Mouse (Mus musculus): ENCODE measurements around the gene Pafah1b3. TPM values are rescaled to one million over a fixed set of nuclear protein-coding genes. Genes with fewer than 3 reads are reported as not detected.
A peak's percentile ranks its signal among the peaks of the same experiment; 100 is the strongest.

Gene Pafah1b3
- polyA plus RNA-seq, 1 experiment from 2014 or later, result 198 TPM

DNA sequence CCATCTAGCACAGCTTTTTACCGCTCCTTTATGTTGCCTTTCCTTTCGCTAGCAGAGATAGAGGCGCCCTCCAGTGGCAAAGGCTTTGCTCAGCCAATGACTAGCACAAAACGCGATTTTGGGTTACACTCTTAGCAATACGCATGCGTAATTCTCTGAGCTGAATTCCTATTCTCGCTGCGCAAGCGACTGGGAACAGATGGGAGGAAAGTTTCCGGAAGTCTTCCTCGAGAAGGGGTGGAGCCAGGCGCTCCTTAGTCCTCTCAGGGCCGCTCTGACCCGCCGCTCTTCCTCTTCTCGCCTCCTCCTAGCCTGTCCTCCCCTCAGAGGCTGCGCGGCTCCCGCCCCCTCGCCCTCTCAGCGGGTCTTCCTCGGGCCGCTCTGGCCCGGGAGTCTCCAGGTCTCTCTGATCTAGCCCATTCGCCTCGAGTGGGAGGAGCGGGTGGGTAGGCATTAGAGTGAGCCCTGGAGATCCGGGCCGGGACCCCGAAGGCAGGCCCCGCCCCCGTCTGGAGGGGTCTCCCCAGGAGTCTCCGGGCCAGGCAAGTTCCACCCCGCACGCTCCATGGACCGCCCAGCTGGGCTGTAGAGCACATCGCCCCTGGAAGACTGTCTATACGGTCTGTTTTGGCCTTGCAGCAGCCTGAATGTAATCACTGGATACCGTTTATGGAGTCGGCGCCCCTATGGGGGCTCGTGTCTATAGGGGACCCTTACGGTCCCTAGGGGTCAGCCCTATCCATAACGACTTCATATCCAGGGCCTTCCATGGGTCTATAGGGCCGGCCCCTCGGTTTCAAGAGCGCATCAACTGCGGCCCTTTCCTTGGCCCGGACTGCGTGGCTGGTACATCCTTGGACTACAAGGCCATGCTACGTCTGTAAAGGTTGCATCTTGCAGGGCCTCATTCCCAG, 19.0 kb upstream of the Pafah1b3 start, which contains the start of gene Megf8:
Gene Megf8, plus strand, starts transcription at position 633 of the 914 bp plus-strand sequence.
- H3K4me2 ChIP-seq, result peak within 1 kb of the TSS; percentile 98
- under 1% methylated on average over 51 of the region's 52 CpGs for WGBS
- peak; percentile 99 for ATAC-seq (ENCODE audit: insufficient number of reproducible peaks, low FRiP score, low TSS enrichment, low read depth)
- H3K9me3 ChIP-seq, result no peaks in the 10 kb centered on the region
- peaks cover 45% of the 10 kb centered on the region for H3K4me1 ChIP-seq
- H3K36me3 ChIP-seq, result no peaks in the 10 kb centered on the region
- peaks cover 41% of the 10 kb centered on the region for H3K27me3 ChIP-seq
- peak within 1 kb of the TSS; percentile 91 for H3K27ac ChIP-seq
- H3K9ac ChIP-seq, result peak within 1 kb of the TSS; percentile 76
- H3K4me3 ChIP-seq, result peak within 1 kb of the TSS; percentile 68

DNA sequence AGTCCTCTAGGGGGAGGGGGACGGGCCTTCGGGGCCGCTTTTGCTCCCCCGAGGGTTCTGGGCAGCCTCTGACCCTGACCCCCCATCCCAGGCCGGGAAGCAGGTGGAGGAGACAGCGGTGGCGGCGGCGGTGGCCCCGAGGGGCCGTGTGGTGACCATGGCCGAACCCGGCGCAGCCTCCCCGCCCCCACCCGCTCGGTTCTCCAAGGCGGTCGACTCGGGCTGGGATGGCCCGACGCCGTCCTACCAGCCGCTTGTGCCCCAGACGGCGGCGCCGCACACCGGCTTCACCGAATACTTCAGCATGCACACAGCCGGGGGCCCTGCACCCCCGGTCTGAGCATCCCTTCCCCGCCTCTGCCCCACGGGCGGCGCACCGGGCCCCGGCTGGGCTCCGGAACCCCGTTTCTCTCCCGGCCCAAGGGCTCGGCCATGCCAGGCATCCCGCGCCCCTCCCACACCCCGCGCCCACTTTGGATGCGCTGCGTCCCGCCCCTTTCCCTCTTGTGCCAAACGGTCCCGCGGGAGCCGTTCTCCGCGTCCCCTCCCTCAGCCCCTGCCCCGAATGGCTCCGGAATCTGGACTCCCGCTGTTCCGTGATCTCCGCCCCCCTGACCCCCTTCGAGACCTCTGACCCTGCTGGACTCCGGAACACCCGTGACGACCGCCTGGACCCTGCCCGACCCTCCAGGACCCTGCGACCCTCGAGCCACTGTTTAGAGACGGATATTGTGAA, 17.7 kb upstream of the Pafah1b3 start:
- peak overlapping the region; percentile 31 for H3K9ac ChIP-seq
- no peak overlapping the region for H3K27ac ChIP-seq
- H3K9me3 ChIP-seq, result no peaks in the 10 kb centered on the region
- peaks cover 37% of the 10 kb centered on the region for H3K4me1 ChIP-seq
- 1% methylated on average over 58 of the region's 69 CpGs for WGBS
- peaks cover 50% of the 10 kb centered on the region for H3K27me3 ChIP-seq
- ATAC-seq (ENCODE audit: insufficient number of reproducible peaks, low FRiP score, low TSS enrichment, low read depth), result no peak
- peak overlapping the region; percentile 68 for H3K4me3 ChIP-seq
- H3K4me2 ChIP-seq, result peak overlapping the region; percentile 89
- H3K36me3 ChIP-seq, result no peaks in the 10 kb centered on the region

DNA sequence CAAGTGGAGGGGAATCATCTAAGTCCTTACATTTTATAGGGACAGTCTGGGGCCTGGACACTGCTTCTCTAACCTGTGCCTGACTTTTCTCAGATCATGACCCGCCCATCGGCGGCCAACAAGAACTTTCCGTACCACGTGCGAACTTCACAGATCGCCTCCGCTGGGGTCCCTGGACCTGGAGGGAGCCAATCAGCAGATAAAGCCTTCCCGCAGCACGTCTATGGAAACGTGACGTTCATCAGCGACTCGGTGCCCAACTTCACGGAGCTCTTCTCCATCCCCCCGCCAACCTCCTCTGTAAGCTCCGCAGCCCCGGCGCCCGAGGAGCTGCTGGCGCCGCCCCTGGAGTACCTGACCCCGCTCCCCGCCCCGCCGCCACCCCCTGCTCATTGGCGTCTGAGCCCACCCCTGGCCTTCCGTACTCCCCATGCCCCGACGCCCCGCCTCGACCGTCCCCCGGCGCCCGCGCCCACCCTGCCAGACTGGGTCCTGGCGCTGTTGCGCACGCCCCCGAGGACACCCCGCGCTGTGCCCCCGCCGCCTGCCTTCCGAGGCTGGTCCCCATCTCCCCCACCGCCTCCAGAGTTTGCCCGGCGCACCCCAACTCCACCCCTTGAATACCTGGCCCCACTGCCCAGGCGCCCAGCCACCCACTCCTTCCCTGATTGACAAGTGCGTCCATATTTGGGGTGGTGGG, 17.0 kb upstream of the Pafah1b3 start:
- Histone ChIP-seq H3K27me3 (peaks cover 52% of the 10 kb centered on the region), H3K9ac (peak overlapping the region; percentile 31; the same call in 1 of the 2 replicates), H3K27ac (no peak overlapping the region), H3K4me1 (peaks cover 37% of the 10 kb centered on the region), H3K36me3 (no peaks in the 10 kb centered on the region), H3K4me2 (peak overlapping the region; percentile 89), H3K4me3 (peak overlapping the region; percentile 68), H3K9me3 (no peaks in the 10 kb centered on the region)
- no peak for ATAC-seq (ENCODE audit: insufficient number of reproducible peaks, low FRiP score, low TSS enrichment, low read depth)
- WGBS, result 1% methylated on average over 51 of the region's 51 CpGs

DNA sequence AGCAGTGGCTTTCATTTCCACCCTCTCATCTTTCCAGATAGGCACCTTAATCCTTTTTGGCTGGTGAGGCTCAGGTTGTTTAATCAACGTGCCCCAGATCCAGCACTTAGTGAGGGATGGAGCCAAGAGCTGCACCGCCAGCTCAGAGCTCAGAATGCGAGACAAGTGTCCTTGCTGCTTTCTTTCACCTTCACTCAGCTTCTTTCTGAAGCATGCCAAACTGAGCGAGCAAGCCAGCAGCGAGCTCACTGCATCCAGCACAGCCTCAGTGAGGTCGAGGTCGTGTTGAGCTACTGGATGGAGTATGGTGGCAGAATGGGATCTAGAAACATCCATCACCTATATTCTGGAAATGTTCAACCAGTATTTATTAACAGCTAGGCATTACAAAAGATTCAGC, 15.5 kb upstream of the Pafah1b3 start:
- no peaks in the 10 kb centered on the region for H3K9me3 ChIP-seq
- no peak overlapping the region for H3K4me3 ChIP-seq
- H3K4me2 ChIP-seq, result no peak overlapping the region
- no peak overlapping the region for H3K9ac ChIP-seq
- H3K36me3 ChIP-seq, result no peaks in the 10 kb centered on the region
- no peak for ATAC-seq (ENCODE audit: insufficient number of reproducible peaks, low FRiP score, low TSS enrichment, low read depth)
- H3K27me3 ChIP-seq, result peaks cover 66% of the 10 kb centered on the region
- H3K27ac ChIP-seq, result no peak overlapping the region
- WGBS, result 52% methylated on average over 7 of the region's 7 CpGs
- peaks cover 33% of the 10 kb centered on the region for H3K4me1 ChIP-seq

DNA sequence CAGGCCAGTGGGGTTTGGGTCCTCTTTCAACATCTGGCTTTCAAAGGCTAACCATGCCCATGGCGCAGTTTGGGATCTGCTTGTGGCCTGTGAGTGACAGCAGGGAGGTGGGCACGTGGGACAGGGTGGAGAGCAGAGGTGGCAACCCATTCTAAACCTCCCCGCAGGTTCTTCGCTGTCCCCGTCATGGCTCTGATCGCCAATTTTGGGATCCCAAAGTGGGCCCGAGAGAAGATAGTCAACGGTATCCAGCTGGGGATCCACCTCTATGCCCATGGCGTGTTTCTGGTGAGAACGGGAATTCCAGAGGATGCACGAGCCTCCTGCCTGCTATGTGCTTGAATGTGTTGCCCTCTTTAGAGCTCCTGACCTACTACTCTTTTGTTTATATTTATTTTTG, 13.4 kb upstream of the Pafah1b3 start:
- Histone ChIP-seq H3K4me2 (no peak overlapping the region), H3K9me3 (no peaks in the 10 kb centered on the region), H3K9ac (no peak overlapping the region), H3K36me3 (no peaks in the 10 kb centered on the region), H3K27ac (no peak overlapping the region), H3K4me1 (peaks cover 20% of the 10 kb centered on the region), H3K27me3 (peaks cover 83% of the 10 kb centered on the region), H3K4me3 (no peak overlapping the region)
- ATAC-seq (ENCODE audit: insufficient number of reproducible peaks, low FRiP score, low TSS enrichment, low read depth), result no peak
- 83% methylated on average over 11 of the region's 11 CpGs for WGBS

DNA sequence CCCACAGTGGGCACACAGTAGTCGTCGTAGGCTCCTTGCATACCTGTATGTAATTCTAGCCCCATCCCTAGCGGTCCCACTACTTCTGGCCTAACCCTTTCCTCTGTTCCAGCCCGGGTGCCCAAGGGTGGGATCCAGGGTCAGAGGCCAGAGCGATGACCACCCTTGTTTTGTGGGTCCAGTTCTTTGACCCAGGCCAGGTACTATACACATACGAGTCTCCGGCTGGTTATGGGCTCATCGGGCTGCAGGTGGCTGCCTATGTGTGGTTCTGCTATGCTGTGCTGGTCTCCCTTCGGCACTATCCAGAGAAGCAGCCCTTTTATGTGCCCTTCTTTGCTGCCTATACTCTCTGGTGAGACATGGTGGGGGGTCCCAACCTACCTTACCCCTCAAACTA, 11.6 kb upstream of the Pafah1b3 start:
- H3K4me3 ChIP-seq, result no peak overlapping the region
- peaks cover 73% of the 10 kb centered on the region for H3K27me3 ChIP-seq
- no peak overlapping the region for H3K4me2 ChIP-seq
- no peak overlapping the region for H3K27ac ChIP-seq
- ATAC-seq (ENCODE audit: insufficient number of reproducible peaks, low FRiP score, low TSS enrichment, low read depth), result peak; percentile 6; the same call in 1 of the 2 replicates
- no peak overlapping the region for H3K9ac ChIP-seq
- 90% methylated on average over 9 of the region's 9 CpGs for WGBS
- no peaks in the 10 kb centered on the region for H3K36me3 ChIP-seq
- H3K9me3 ChIP-seq, result no peaks in the 10 kb centered on the region
- H3K4me1 ChIP-seq, result peaks cover 9% of the 10 kb centered on the region

DNA sequence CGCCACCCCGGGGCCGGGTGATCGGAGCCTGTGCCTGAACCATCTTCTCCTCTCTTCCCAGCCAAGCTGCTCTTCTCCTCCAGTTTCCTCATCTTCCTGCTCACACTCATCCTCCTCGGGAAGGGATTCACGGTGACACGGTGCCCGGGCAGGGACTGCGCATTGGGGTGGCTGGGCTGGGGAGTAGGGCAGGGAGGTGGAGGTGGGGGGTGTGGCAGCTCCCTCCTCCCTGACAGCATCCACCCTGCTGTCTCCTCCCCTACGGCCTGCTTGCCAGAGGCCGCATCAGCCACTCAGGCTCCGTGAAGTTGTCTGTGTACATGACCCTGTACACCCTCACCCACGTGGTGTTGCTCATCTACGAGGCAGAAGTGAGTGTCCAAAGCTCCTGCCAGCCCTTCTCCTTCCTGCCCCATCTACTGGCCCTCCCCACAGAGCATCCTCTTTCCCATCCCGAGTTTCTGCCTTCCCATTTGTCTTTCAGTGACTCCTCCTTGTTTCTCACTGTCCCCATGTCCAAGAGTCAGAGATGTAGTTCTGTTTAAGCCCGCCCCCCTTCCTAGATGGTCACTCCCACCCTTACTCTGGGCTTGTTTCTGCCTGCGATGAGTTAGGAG, 11.0 kb upstream of the Pafah1b3 start:
- no peaks in the 10 kb centered on the region for H3K36me3 ChIP-seq
- 58% methylated on average over 17 of the region's 17 CpGs for WGBS
- H3K4me3 ChIP-seq, result no peak overlapping the region
- no peak overlapping the region for H3K9ac ChIP-seq
- ATAC-seq (ENCODE audit: insufficient number of reproducible peaks, low FRiP score, low TSS enrichment, low read depth), result no peak
- H3K4me1 ChIP-seq, result peaks cover 8% of the 10 kb centered on the region
- no peaks in the 10 kb centered on the region for H3K9me3 ChIP-seq
- H3K27me3 ChIP-seq, result peaks cover 67% of the 10 kb centered on the region
- H3K4me2 ChIP-seq, result no peak overlapping the region
- H3K27ac ChIP-seq, result no peak overlapping the region

DNA sequence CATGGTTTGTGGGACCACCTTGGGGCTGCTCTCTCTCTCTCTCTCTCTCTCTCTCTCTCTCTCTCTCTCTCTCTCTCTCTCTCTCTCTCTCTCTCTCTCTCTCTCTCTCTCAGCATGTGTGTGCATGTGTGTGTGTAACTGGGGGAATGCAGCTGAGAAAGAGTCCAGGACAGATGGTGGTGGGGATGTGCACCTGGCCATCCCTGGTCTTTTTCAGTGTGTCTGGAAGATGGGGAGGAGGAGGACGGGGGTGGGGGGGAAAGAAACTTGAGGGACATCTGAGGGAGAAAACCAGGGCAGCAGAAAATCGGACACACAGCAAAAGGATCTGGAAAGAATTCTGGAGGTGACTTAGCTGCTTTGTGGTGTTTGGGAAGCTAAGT, 8.8 kb upstream of the Pafah1b3 start:
- Histone ChIP-seq H3K4me2 (no peak overlapping the region), H3K4me3 (no peak overlapping the region), H3K9me3 (no peaks in the 10 kb centered on the region), H3K36me3 (no peaks in the 10 kb centered on the region), H3K27me3 (peaks cover 49% of the 10 kb centered on the region), H3K9ac (no peak overlapping the region), H3K4me1 (peaks cover 8% of the 10 kb centered on the region), H3K27ac (no peak overlapping the region)
- WGBS, result 36% methylated on average over 2 of the region's 2 CpGs
- no peak for ATAC-seq (ENCODE audit: insufficient number of reproducible peaks, low FRiP score, low TSS enrichment, low read depth)

DNA sequence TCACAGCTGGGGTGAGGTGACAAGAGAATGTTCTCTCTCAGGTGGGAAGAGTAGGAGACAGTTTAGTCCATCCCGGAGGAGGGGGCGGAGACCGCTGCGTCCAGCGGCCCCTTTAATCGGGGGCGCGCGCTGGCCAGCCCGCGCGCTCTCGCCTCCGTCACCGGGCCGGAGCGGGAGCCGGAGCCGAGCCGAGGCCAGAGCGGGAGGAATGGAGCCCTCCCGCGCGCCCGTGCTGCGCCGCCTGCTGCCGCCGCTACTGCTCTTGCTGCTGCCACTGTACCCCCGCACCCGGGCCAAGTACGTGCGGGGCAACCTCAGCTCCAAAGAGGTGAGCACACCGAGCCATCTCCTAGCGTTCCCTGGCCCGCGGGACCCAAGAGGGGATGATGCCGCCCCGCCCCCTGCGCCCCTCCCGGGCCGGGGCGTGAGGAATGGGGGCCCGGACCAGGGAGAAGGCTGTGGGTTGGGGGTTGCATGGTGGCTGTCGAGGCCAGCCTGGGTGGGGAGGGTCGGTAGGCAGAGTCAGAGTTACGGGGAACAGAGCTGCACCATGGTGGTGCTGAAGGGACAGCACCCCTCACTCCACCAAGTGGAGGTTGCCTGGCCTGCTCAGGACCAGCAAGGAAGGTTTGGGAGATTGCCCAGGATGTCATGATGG, 8.3 kb upstream of the Pafah1b3 start, which contains the start of gene Tmem145:
Gene Tmem145, plus strand, starts transcription at position 151 of the 658 bp plus-strand sequence.
- under 1% methylated on average over 47 of the region's 47 CpGs for WGBS
- ATAC-seq (ENCODE audit: insufficient number of reproducible peaks, low FRiP score, low TSS enrichment, low read depth), result peak; percentile 60
- peak within 1 kb of the TSS; percentile 46 for H3K4me3 ChIP-seq
- no peak within 1 kb of the TSS for H3K9ac ChIP-seq
- peaks cover 44% of the 10 kb centered on the region for H3K27me3 ChIP-seq
- no peaks in the 10 kb centered on the region for H3K9me3 ChIP-seq
- no peaks in the 10 kb centered on the region for H3K36me3 ChIP-seq
- peaks cover 8% of the 10 kb centered on the region for H3K4me1 ChIP-seq
- no peak within 1 kb of the TSS for H3K27ac ChIP-seq
- H3K4me2 ChIP-seq, result peak within 1 kb of the TSS; percentile 92

DNA sequence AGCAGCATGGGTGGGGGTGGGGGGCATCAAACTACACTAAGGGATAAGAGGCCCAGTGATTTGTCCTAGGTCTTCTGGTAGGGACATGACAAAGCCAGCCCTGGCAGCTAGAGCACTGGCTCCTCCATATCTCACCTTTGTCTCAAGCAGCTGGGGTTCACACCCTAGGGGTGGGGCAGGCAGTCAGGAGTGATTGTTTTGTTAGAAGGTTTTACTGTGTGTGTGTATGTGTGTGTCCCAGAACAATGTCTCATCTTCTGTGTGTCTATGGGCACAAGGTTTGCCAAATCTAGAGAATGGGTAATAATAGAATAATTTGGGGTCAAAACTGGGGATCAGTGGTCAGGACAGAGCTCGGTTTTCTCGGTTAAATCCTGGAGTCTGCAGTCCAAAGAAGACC, 7.7 kb upstream of the Pafah1b3 start:
- WGBS, result 0% methylated on average over 2 of the region's 2 CpGs
- H3K4me2 ChIP-seq, result peak overlapping the region; percentile 92
- no peaks in the 10 kb centered on the region for H3K36me3 ChIP-seq
- peaks cover 8% of the 10 kb centered on the region for H3K4me1 ChIP-seq
- H3K4me3 ChIP-seq, result peak overlapping the region; percentile 46
- H3K27ac ChIP-seq, result no peak overlapping the region
- no peaks in the 10 kb centered on the region for H3K9me3 ChIP-seq
- no peak overlapping the region for H3K9ac ChIP-seq
- no peak for ATAC-seq (ENCODE audit: insufficient number of reproducible peaks, low FRiP score, low TSS enrichment, low read depth)
- H3K27me3 ChIP-seq, result peaks cover 42% of the 10 kb centered on the region

DNA sequence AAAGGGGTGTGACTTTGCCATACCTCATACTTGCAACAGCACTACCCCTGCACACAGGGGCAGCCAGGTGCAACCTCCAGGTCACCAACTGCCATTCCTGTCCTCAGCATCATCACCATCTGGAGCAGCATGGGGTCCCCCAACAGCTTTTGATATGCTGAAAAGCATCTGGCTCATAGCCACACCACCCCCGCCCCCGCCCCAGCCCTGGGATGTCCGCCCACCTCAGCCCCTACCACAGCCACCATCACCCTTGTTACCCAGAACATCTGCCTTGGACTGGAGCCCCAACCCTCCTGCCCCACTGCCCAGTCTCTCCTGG, 5.9 kb upstream of the Pafah1b3 start:
- H3K27ac ChIP-seq, result no peak overlapping the region
- no peaks in the 10 kb centered on the region for H3K9me3 ChIP-seq
- peaks cover 8% of the 10 kb centered on the region for H3K4me1 ChIP-seq
- no peak for ATAC-seq (ENCODE audit: insufficient number of reproducible peaks, low FRiP score, low TSS enrichment, low read depth)
- WGBS, result 67% methylated on average over 3 of the region's 3 CpGs
- no peak overlapping the region for H3K4me2 ChIP-seq
- H3K4me3 ChIP-seq, result no peak overlapping the region
- peaks cover 29% of the 10 kb centered on the region for H3K27me3 ChIP-seq
- H3K9ac ChIP-seq, result no peak overlapping the region
- no peaks in the 10 kb centered on the region for H3K36me3 ChIP-seq

Measured in limb, embryonic 15.5 days (tissue).